Mouse (Mus musculus): ENCODE data around the gene Tnfrsf17.
"Not testable (repeated sequence)": the region's sequence is repeated elsewhere in the genome, so short reads cannot be mapped to it uniquely, and the experiment has no call there.

Gene Tnfrsf17

DNA sequence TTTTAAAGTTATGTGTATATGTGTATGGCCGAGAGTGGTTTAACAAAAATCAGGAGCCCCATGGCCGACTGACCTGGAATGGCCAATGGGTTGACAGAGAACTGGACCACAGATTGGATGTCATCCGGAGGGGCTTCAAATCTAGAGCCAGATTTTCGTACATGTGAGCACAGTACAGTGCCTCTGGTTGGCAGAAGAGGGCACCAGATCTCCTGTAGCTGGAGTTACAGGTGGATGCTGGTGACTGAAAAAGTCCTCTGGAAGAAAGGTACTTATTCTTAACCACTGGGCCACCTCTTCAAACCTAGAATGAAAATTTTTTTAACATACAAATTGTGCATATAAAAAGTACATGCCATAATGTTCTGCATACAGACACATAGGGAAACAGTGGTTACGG is 3.1 kb downstream of the Tnfrsf17 start:
- DNase-seq (ENCODE audit: low read depth, low spot score), result peak; percentile 61
- Histone ChIP-seq H3K27me3 (ENCODE audit: control insufficient read depth, insufficient read depth, low read length, poor library complexity, severe bottlenecking) (no peaks in the 10 kb centered on the region), H3K36me3 (ENCODE audit: control insufficient read depth, insufficient read depth, low read length, poor library complexity, severe bottlenecking) (no peaks in the 10 kb centered on the region)

DNA sequence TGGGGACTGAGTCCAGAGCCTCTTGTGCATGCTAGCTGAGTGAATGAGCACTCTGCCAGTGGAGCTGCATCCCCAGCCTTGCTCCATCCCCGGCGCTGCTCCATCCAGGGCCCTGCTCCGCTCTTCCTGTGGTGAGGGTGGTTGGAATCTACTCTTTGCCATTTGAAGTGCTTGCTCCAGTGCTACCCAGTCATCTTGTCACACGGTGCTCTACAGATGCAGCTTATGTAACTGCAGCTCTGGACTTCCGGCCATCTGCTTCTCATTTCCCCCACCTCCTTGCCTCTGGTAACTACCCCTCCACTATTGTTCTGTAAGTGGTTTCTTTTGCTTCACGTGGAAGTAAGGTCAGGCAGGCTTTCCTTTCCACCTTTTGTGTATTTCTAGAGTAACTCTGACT is 3.7 kb downstream of the Tnfrsf17 start:
- Histone ChIP-seq H3K27me3 (ENCODE audit: control insufficient read depth, insufficient read depth, low read length, poor library complexity, severe bottlenecking) (no peaks in the 10 kb centered on the region), H3K36me3 (ENCODE audit: control insufficient read depth, insufficient read depth, low read length, poor library complexity, severe bottlenecking) (no peaks in the 10 kb centered on the region)
- DNase-seq (ENCODE audit: low read depth, low spot score), result peak; percentile 55

DNA sequence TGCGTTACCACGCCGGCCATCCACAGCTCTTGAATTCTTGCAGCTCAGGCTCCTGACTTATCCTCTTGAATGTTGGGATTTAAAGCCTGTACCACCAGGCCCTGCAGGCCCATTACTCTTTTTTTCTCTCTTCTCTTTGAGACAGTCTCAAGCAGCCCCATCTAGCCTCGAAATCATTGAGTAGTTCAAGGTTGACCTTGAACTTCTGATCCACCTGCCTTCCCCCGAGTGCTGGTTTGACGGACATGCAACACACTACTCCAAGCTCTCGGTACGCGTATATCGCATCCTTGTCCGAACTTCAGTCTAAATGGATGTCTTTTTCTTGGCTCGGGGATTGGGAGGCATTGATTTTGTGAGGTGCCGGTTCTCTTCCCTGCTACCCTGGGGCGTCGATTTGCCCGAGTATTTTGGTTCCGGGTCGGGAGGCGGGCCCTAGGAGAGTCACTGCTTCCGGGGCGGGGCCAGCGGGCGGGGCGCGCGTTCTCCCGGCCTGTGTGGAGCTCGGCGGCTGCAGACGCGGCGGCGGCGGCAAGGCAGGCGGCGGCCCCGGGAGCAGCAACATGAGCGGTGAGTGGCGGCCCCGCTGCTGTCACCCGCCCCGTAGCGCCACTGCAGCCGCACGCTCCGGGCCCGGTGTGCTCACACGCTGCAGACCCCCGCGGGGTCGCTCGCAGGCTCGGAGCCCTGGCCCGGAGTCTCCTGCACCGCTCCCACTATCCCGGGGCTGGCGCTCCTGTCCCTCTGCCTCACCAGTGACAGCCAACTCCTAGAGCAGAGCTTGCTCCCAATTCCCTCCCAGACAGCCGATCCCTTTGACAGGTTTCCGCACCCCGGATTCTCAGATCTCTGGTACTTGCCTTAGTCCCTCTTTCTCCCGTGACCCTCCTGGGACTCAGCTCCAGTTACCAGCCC is 9.1 kb downstream of the Tnfrsf17 start, which contains the start of gene Snx29:
Gene Snx29 (plus strand): TSS at position 500 of the 915 bp plus-strand sequence.
- peak; percentile 93 for DNase-seq (ENCODE audit: low read depth, low spot score)
- no peaks in the 10 kb centered on the region for H3K27me3 ChIP-seq (ENCODE audit: control insufficient read depth, insufficient read depth, low read length, poor library complexity, severe bottlenecking)
- H3K36me3 ChIP-seq (ENCODE audit: control insufficient read depth, insufficient read depth, low read length, poor library complexity, severe bottlenecking), result no peaks in the 10 kb centered on the region

DNA sequence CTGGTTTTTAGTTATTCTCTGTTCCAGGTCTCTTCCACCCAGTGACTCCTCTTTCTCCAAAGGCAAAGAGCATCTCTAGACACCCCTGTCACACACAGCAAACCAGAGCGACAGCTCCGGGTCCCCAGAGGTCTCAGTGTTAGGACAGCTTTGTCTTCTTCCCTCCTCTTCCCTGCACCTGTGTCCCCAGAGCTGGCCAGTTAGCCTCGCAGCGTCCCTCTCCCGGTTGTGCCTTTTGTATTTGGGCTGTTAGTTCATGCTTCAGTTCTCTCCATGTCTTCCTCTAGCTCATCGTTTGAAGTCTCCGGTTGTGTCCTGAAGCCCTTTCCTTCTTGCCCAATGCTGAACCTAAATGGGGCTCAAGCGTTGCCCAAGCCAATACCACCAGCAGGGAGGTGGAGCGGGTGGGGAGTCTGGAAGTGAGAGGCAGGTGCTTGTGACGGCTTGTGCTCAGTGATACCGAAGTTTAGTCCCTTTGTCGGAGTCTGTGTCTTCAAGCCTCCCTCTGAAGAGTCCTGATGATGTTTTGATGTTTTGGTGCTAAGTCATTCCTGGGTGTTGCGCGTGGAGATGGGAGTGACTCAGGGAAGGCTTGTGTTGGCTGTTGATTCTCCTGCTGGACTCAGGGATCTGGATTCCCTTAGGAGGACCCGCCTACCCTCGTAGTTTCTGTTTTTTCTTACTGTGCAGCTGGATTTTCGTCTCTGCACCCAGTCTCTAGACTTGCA is 9.9 kb downstream of the Tnfrsf17 start:
- DNase-seq (ENCODE audit: low read depth, low spot score), result peak; percentile 20
- H3K36me3 ChIP-seq (ENCODE audit: control insufficient read depth, insufficient read depth, low read length, poor library complexity, severe bottlenecking), result no peaks in the 10 kb centered on the region
- H3K27me3 ChIP-seq (ENCODE audit: control insufficient read depth, insufficient read depth, low read length, poor library complexity, severe bottlenecking), result no peaks in the 10 kb centered on the region

DNA sequence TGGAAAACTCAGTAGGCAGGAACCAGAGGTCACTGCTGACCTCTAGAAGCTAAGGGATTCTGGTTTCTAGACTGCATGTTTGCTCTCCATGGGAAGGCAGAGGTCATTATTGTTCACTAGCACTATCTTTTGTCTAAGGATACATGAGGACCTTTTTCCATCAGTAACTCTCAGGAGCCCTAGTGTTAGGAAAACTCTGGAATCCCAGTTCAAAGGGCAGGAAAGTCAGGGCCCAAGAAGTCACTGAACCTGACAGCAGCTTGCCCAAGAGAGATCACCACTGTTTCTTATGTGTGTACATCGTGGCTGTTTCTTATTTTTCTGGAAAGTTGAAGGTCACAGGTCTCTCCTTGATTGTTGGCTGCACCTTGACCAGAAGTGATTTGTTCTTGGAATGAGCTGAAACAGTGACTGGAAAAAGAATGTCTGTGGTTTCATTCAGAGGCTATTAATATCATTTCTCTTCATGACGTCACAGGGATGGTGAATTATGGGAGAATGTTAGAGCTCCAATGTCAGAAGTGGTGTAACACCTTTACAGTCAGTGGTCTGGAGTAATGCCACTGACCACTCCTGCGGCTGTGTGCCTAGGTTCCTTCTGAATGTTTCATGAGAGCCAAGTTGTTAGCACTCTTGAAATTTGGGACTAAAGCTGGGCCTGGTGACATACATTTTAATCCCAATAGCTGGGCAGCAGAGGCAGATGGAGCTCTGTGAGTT is 16.6 kb downstream of the Tnfrsf17 start:
- no peak for DNase-seq (ENCODE audit: low read depth, low spot score)
- Histone ChIP-seq H3K27me3 (ENCODE audit: control insufficient read depth, insufficient read depth, low read length, poor library complexity, severe bottlenecking) (no peaks in the 10 kb centered on the region), H3K36me3 (ENCODE audit: control insufficient read depth, insufficient read depth, low read length, poor library complexity, severe bottlenecking) (no peaks in the 10 kb centered on the region)

DNA sequence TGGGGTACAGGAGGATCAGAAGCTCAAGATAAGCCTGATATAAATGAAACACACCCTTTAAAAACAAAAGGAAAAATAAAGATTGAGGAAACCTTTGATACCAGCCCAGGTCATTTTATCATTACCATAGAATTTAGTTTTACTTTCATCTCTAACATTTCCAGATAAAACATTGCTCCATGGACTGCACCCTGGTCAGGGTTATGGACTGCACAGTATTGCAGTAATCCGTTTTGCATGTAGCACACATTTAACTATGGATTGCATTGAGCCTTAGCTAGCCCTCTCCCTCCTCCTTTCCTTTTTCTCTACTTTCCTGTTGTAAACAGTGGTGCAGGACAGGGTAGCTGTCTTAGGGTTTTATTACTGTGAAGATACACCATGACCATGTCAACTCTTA is 17.4 kb downstream of the Tnfrsf17 start:
- H3K27me3 ChIP-seq (ENCODE audit: control insufficient read depth, insufficient read depth, low read length, poor library complexity, severe bottlenecking), result no peaks in the 10 kb centered on the region
- no peak for DNase-seq (ENCODE audit: low read depth, low spot score)
- H3K36me3 ChIP-seq (ENCODE audit: control insufficient read depth, insufficient read depth, low read length, poor library complexity, severe bottlenecking), result no peaks in the 10 kb centered on the region

DNA sequence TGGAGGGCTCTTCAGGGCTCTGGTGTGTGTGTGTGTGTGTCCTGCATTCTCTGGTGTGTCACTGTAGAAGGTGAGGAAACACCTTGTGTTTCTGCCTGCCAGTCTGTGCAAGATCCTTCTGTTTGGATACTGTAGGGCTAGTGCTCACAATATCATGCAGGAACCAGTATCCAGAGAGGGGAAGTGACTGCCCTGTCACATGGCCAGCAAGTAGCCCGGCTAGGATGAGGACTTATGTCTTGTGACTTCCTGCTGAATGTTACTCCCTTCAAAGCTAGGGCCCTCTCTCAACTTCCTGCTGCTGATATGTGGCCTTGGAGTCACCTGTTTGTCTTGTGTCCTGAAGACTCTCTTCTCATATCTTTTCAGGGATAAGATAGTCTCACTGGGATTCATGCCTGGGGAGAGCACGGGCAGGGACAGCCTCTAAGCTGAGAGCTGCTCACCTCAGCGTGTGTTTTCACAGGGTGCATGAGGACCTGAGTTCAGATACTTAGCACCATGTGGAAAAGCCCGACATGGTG is 29.7 kb downstream of the Tnfrsf17 start:
- DNase-seq (ENCODE audit: low read depth, low spot score), result peak; percentile 47

DNA sequence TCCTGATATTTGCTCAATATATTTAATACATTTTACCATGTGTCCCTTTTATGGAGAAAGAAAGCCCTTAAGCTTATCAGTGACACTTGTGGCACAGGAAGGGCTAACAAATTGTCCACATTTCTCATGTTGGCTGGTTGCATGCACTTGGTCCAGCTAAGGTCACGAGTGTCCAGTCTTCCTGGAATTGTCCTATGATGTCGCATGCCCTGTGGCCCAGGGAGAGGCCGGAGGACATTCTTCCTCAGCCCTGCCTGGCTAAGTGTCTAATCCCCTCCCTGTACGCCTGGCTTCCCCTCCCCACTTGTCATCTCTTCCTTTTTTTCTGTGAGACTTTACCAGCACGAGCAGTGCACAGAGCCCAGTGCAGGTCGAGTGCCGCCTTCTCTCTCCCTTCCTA is 38.3 kb downstream of the Tnfrsf17 start:
- H3K27me3 ChIP-seq (ENCODE audit: control insufficient read depth, insufficient read depth, low read length, poor library complexity, severe bottlenecking), result no peaks in the 10 kb centered on the region
- DNase-seq (ENCODE audit: low read depth, low spot score), result no peak
- peaks cover 2% of the 10 kb centered on the region; the same call in 1 of the 2 replicates for H3K36me3 ChIP-seq (ENCODE audit: control insufficient read depth, insufficient read depth, low read length, poor library complexity, severe bottlenecking)

More for the DNA sequence above, 29.7 kb downstream of the Tnfrsf17 start:
- Histone ChIP-seq H3K36me3 (ENCODE audit: control insufficient read depth, insufficient read depth, low read length, poor library complexity, severe bottlenecking) (no peaks in the 10 kb centered on the region), H3K27me3 (ENCODE audit: control insufficient read depth, insufficient read depth, low read length, poor library complexity, severe bottlenecking) (no peaks in the 10 kb centered on the region)

DNA sequence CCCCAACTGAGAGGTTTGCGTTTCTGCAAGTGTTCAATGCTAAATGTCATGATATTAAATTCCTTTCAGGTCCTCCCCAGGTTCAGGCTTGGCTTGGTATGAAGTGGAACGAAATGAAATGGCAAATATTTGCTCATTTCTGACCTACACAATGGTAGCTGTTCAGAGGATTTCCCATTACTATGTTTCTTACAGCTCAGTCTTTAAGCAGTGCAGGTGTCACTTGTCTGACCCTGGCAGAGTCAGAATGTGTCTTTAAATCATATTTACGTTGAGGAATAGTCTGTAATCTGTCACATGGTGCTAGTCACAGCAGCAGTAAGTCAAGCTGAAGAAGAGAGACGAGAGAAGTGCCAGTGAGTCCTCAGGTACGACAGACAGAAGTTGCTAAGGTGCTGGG is 45.6 kb downstream of the Tnfrsf17 start:
- no peak for DNase-seq (ENCODE audit: low read depth, low spot score)
- no peaks in the 10 kb centered on the region for H3K36me3 ChIP-seq (ENCODE audit: control insufficient read depth, insufficient read depth, low read length, poor library complexity, severe bottlenecking)
- no peaks in the 10 kb centered on the region for H3K27me3 ChIP-seq (ENCODE audit: control insufficient read depth, insufficient read depth, low read length, poor library complexity, severe bottlenecking)

DNA sequence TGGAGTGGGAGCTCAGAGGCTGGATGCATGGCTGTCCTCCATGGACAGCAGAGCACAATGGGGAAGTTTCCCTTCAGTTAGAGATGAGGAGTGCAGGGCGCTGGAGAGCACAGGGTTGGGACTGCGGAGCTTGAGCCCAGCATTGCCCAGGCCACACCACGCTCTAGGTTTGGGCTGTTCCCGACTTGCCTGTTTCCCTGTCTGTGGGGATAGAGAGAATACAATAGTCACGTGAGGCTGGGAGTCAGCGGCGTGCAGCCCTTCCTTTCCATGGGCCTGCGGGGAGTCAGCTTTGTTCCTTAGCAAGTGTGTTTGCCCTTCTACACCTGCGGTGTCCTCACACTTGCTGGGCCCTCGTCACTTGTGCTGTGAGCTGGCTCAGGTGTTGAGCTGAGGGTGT is 46.3 kb downstream of the Tnfrsf17 start:
- DNase-seq (ENCODE audit: low read depth, low spot score), result no peak
- Histone ChIP-seq H3K27me3 (ENCODE audit: control insufficient read depth, insufficient read depth, low read length, poor library complexity, severe bottlenecking) (no peaks in the 10 kb centered on the region), H3K36me3 (ENCODE audit: control insufficient read depth, insufficient read depth, low read length, poor library complexity, severe bottlenecking) (no peaks in the 10 kb centered on the region)

DNA sequence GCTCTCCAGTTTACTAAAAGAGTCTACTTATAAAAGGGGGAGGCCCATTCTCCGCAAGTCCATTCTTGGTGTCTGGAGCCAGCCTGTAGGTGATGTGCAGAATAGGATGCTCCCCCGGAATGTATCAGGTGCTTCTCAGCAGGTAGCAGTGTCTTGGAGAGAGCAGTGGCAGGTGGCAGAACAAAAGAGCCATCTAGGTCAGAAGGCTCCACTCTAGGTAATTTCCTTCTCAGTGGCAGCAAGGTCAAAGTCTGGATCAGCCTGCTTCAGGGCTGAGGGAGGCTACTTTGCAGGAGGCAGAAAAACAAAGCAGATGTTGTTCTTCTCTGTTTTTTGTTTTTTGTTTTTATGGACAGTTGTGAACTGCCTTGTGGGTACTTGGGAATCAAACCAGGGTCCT is 47.0 kb downstream of the Tnfrsf17 start:
- H3K27me3 ChIP-seq (ENCODE audit: control insufficient read depth, insufficient read depth, low read length, poor library complexity, severe bottlenecking); H3K36me3 ChIP-seq (ENCODE audit: control insufficient read depth, insufficient read depth, low read length, poor library complexity, severe bottlenecking); DNase-seq (ENCODE audit: low read depth, low spot score): not testable (repeated sequence)

DNA sequence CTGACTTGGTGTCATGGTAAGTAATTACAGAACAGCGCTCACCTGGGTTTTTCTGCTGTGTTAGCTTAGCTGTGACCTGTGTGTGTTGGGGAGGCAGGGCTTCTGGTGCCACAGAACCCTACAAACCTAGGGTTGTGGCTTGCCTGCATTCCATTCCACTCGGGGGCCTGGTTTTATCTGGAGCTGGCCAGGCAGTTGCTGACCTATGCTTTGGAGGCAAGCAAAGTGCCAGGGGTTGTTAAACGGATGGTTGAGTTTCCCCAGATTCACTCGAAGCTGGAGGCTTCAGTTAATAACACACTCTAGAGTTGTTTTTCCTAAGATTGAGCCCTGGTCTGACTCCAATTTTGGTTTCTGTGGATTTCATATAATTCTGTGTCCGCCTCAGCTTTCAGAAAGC is 52.0 kb downstream of the Tnfrsf17 start:
- H3K36me3 ChIP-seq (ENCODE audit: control insufficient read depth, insufficient read depth, low read length, poor library complexity, severe bottlenecking), result no peaks in the 10 kb centered on the region
- no peaks in the 10 kb centered on the region for H3K27me3 ChIP-seq (ENCODE audit: control insufficient read depth, insufficient read depth, low read length, poor library complexity, severe bottlenecking)
- no peak for DNase-seq (ENCODE audit: low read depth, low spot score)

DNA sequence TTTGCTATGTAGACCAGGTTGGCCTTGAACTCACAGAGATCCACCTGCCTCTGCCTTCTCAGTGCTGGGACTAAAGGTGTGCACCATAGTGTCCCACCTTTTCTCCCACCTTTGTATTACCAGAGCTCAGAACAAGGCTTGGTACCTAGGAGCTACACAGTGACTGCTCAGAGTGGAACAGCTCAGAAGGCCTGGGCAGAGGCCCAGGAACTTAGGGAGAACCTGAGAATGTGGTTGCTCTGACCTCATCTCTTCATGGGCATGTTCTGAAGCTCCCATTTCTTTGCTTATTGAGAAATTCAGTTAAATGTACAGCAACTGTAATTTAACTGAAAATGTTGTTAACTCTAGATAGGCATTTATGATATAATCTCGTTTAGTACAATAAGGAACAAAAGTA is 53.2 kb downstream of the Tnfrsf17 start:
- H3K27me3 ChIP-seq (ENCODE audit: control insufficient read depth, insufficient read depth, low read length, poor library complexity, severe bottlenecking), result no peaks in the 10 kb centered on the region
- no peaks in the 10 kb centered on the region for H3K36me3 ChIP-seq (ENCODE audit: control insufficient read depth, insufficient read depth, low read length, poor library complexity, severe bottlenecking)

DNA sequence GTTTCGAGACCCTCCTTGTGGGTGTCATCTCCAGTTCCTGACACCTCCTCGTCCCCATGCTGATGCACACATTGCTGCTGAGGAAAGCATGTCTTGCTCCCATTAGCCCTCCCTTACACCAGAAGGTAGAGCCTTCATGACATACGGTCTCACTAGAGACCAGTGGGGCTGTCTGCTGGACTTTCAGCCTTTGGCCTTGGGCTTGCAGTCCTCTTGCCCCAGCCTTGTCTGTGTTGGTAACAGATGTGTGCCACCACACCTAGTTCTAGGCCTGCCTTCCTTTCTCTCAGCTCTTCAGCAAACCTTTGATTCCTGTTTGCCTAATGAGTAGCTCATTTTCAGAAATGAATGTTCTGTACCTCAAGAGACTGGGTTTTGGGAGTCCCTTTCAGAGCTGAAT is 54.8 kb downstream of the Tnfrsf17 start:
- H3K36me3 ChIP-seq (ENCODE audit: control insufficient read depth, insufficient read depth, low read length, poor library complexity, severe bottlenecking), result no peaks in the 10 kb centered on the region
- H3K27me3 ChIP-seq (ENCODE audit: control insufficient read depth, insufficient read depth, low read length, poor library complexity, severe bottlenecking), result no peaks in the 10 kb centered on the region
- no peak for DNase-seq (ENCODE audit: low read depth, low spot score)

More for the DNA sequence above, 53.2 kb downstream of the Tnfrsf17 start:
- DNase-seq (ENCODE audit: low read depth, low spot score), result no peak

Measured in splenic B cell, adult 2 months (primary cell).